Comparison of ENCODE assay signal across 23 mouse cellular contexts in genomic region chr6:84430146-84430545, GRCm38 (mm10).
DNase-seq lines count a peak whose midpoint lies in the region; ATAC-seq and TF ChIP-seq lines count a peak whose summit lies in the region.
"Had no signal": no experiment of that assay in that cellular context is flagged by ENCODE, and none has a peak within 500 bp of the region (broad histone marks: within the 10 kb centered on the region; RNA-seq: fewer than 3 reads in every experiment).

No protein-coding gene starts in this region.

- no peak for TF ChIP-seq POLR2A in thymus, adult 2 months (IDR thresholded peaks at IDR 0.05; ENCODE audit: control insufficient read depth, extremely low read depth, insufficient read depth, low read length, poor library complexity)

- WGBS in forebrain, embryonic 11.5 days = 80% methylated on average over 4 of the region's 4 CpGs
- 56% methylated on average over 4 of the region's 4 CpGs for WGBS in forebrain, embryonic 15.5 days
- WGBS in heart, embryonic 10.5 days = 17% methylated on average over 4 of the region's 4 CpGs
- 91% methylated on average over 4 of the region's 4 CpGs for WGBS in thymus, adult 2 months

- no peak for ATAC-seq in forebrain, embryonic 11.5 days (replicated peaks; ENCODE audit: low FRiP score)
- no peak for ATAC-seq in forebrain, embryonic 15.5 days (replicated peaks)

- H3K36me3 ChIP-seq in forebrain, embryonic 11.5 days (ENCODE audit: control insufficient read depth, insufficient read depth, low read length) = no peaks in the 10 kb centered on the region
- no peaks in the 10 kb centered on the region for H3K36me3 ChIP-seq in forebrain, embryonic 15.5 days
- no peaks in the 10 kb centered on the region for H3K36me3 ChIP-seq in heart, embryonic 10.5 days
- H3K36me3 ChIP-seq in thymus, adult 2 months (ENCODE audit: control insufficient read depth, insufficient read depth, low read length) = no peaks in the 10 kb centered on the region
- H3K36me3 ChIP-seq: forebrain, embryonic 12.5 days; heart, embryonic 13.5 days; hindbrain, embryonic 12.5 days; kidney, embryonic 15.5 days; liver, embryonic 15.5 days; neural tube, embryonic 15.5 days had no signal

- H3K4me1 ChIP-seq in forebrain, embryonic 11.5 days (replicated peaks; ENCODE audit: control insufficient read depth, insufficient read depth, low read length) = no peaks in the 10 kb centered on the region
- peaks cover 5% of the 10 kb centered on the region; the same call in 1 of the 2 replicates for H3K4me1 ChIP-seq in forebrain, embryonic 15.5 days
- H3K4me1 ChIP-seq in heart, embryonic 10.5 days = peaks cover 30% of the 10 kb centered on the region
- no peaks in the 10 kb centered on the region for H3K4me1 ChIP-seq in thymus, adult 2 months (replicated peaks; ENCODE audit: control insufficient read depth, insufficient read depth, low read length)
- H3K4me1 ChIP-seq: kidney, embryonic 15.5 days; liver, embryonic 15.5 days had no signal

- no peak overlapping the region for H3K4me2 ChIP-seq in forebrain, embryonic 11.5 days (ENCODE audit: low read depth, low read length, severe bottlenecking)
- no peak overlapping the region for H3K4me2 ChIP-seq in forebrain, embryonic 15.5 days (replicated peaks)
- H3K4me2 ChIP-seq: forebrain, embryonic 12.5 days; heart, embryonic 13.5 days; hindbrain, embryonic 12.5 days; kidney, embryonic 15.5 days; liver, embryonic 15.5 days; midbrain, embryonic 11.5 days; neural tube, embryonic 15.5 days had no signal

- TF ChIP-seq CTCF in thymus, adult 2 months (IDR thresholded peaks at IDR 0.05; ENCODE audit: borderline replicate concordance, control insufficient read depth, extremely low read depth, insufficient read depth, low read length, poor library complexity) = no peak

- no peak overlapping the region for H3K27ac ChIP-seq in forebrain, embryonic 11.5 days (ENCODE audit: low read depth, low read length)
- H3K27ac ChIP-seq in forebrain, embryonic 15.5 days (replicated peaks) = no peak overlapping the region
- H3K27ac ChIP-seq in heart, embryonic 10.5 days = no peak overlapping the region
- H3K27ac ChIP-seq in thymus, adult 2 months (ENCODE audit: control insufficient read depth, insufficient read depth, low read length) = no peak overlapping the region
- H3K27ac ChIP-seq: forebrain, embryonic 12.5 days; heart, embryonic 13.5 days; hindbrain, embryonic 12.5 days; kidney, embryonic 15.5 days; liver, embryonic 15.5 days; neural tube, embryonic 15.5 days; stomach, postnatal 0 days had no signal

- H3K9me3 ChIP-seq in forebrain, embryonic 11.5 days (ENCODE audit: control insufficient read depth, low read length) = no peaks in the 10 kb centered on the region
- no peaks in the 10 kb centered on the region for H3K9me3 ChIP-seq in forebrain, embryonic 15.5 days
- no peaks in the 10 kb centered on the region for H3K9me3 ChIP-seq in heart, embryonic 10.5 days
- H3K9me3 ChIP-seq: forebrain, embryonic 12.5 days; heart, embryonic 13.5 days; hindbrain, embryonic 12.5 days; kidney, embryonic 15.5 days; liver, embryonic 15.5 days; neural tube, embryonic 15.5 days had no signal

- no peak overlapping the region for H3K9ac ChIP-seq in forebrain, embryonic 11.5 days (ENCODE audit: low read length)
- H3K9ac ChIP-seq in forebrain, embryonic 15.5 days (replicated peaks) = no peak overlapping the region
- H3K9ac ChIP-seq: forebrain, embryonic 12.5 days; heart, embryonic 13.5 days; hindbrain, embryonic 12.5 days; kidney, embryonic 15.5 days; liver, embryonic 15.5 days; neural tube, embryonic 15.5 days had no signal

- no peak overlapping the region for H3K4me3 ChIP-seq in forebrain, embryonic 11.5 days (ENCODE audit: low read depth, low read length)
- H3K4me3 ChIP-seq in forebrain, embryonic 15.5 days = no peak overlapping the region
- H3K4me3 ChIP-seq in heart, embryonic 10.5 days = no peak overlapping the region
- H3K4me3 ChIP-seq in thymus, adult 2 months (ENCODE audit: control insufficient read depth, insufficient read depth, low read length) = no peak overlapping the region
- H3K4me3 ChIP-seq: forebrain, embryonic 12.5 days; heart, embryonic 13.5 days; hindbrain, embryonic 12.5 days; kidney, embryonic 15.5 days; liver, embryonic 15.5 days; neural tube, embryonic 15.5 days had no signal

- intact Hi-C loops in heart, postnatal 25 days (cut with DNase I) = no loop called here

- DNase-seq in forebrain, embryonic 11.5 days (ENCODE audit: low spot score) = peak; percentile 30
- peak; percentile 75 for DNase-seq in heart, embryonic 10.5 days (ENCODE audit: low spot score)
- peak; percentile 16 for DNase-seq in heart, postnatal 25 days (ENCODE audit: low spot score)
- peak; percentile 6 for DNase-seq in skeletal muscle tissue, adult 2 months (ENCODE audit: low read depth, low spot score)
- no peak for DNase-seq in thymus, adult 2 months
- no peak for DNase-seq in layer of hippocampus, adult 11-12 months (ENCODE audit: low spot score)
- no peak for DNase-seq in embryo, embryonic 10 days (ENCODE audit: low spot score)
- DNase-seq: adrenal gland, postnatal 25 days; cerebellum, adult 8-10 months; cerebellum, postnatal 36 days; gastrocnemius, postnatal 25 days; kidney, adult 11 months; kidney, postnatal 36 days; liver had no signal

- no peaks in the 10 kb centered on the region for H3K27me3 ChIP-seq in forebrain, embryonic 11.5 days (ENCODE audit: control insufficient read depth, insufficient read depth, low read length)
- H3K27me3 ChIP-seq in forebrain, embryonic 15.5 days = no peaks in the 10 kb centered on the region
- H3K27me3 ChIP-seq in heart, embryonic 10.5 days (ENCODE audit: insufficient read depth, poor library complexity, severe bottlenecking) = peaks cover 73% of the 10 kb centered on the region
- H3K27me3 ChIP-seq in thymus, adult 2 months (ENCODE audit: control insufficient read depth, insufficient read depth, low read length) = no peaks in the 10 kb centered on the region
- H3K27me3 ChIP-seq: forebrain, embryonic 12.5 days; liver, embryonic 15.5 days; neural tube, embryonic 15.5 days had no signal

Comparison
In these comparisons a context has a peak if more than half of its experiments do, and no peak if none do; other contexts are left out.
1. DNase-seq: peak in forebrain, embryonic 11.5 days (single experiment), heart, embryonic 10.5 days (single experiment), heart, postnatal 25 days (single experiment) and skeletal muscle tissue, adult 2 months (single experiment); none in thymus, adult 2 months (single experiment), layer of hippocampus, adult 11-12 months (single experiment) and embryo, embryonic 10 days (single experiment).